Mouse (Mus musculus) limb, embryonic 14.5 days (tissue): ENCODE data around the gene Kctd7. TPM values are rescaled to one million over a fixed set of nuclear protein-coding genes. Genes with fewer than 3 reads are reported as not detected.

Source experiments
- ATAC-seq: fragments of 200-750 bp; cut with Nextera tagmentation; 2 replicates; pipeline ENCODE4 v1.8.0; 2017; ENCODE audit warnings: low read depth, moderate number of reproducible peaks, moderate TSS enrichment; ENCODE audit not compliant: low FRiP score
- DNase-seq: peaks from one replicate; pipeline ENCODE4 v3.0.0-alpha.2; 2015; ENCODE audit warnings: low spot score
- H3K27ac ChIP-seq: fragments of 300-500 bp; sonication (generic); replicated peaks from 2 replicates; pipeline ENCODE4 v1.5.1; 2014; ENCODE audit warnings: low read depth, mild to moderate bottlenecking, low read length, moderate library complexity, mixed read lengths
- H3K27me3 ChIP-seq: fragments of 300-500 bp; sonication (generic); 2 replicates; pipeline ENCODE4 v1.6.1; 2014; ENCODE audit warnings: low read length, mixed read lengths; ENCODE audit not compliant: control insufficient read depth, insufficient read depth
- H3K36me3 ChIP-seq: fragments of 300-500 bp; sonication (generic); 2 replicates; pipeline ENCODE4 v1.6.1; 2014; ENCODE audit warnings: mild to moderate bottlenecking, low read length, moderate library complexity, mixed read lengths; ENCODE audit not compliant: control insufficient read depth, insufficient read depth
- H3K4me1 ChIP-seq: fragments of 300-500 bp; sonication (generic); 2 replicates; pipeline ENCODE4 v1.6.1; 2014; ENCODE audit warnings: antibody characterized with exemption, low read length, mixed read lengths; ENCODE audit not compliant: control insufficient read depth, insufficient read depth
- H3K4me2 ChIP-seq: fragments of 300-500 bp; sonication (generic); replicated peaks from 2 replicates; pipeline ENCODE4 v1.6.1; 2014; ENCODE audit warnings: low read depth, mild to moderate bottlenecking, low read length, moderate library complexity; ENCODE audit not compliant: severe bottlenecking
- H3K4me3 ChIP-seq: fragments of 300-500 bp; sonication (generic); replicated peaks from 2 replicates; pipeline ENCODE4 v1.5.1; 2014; ENCODE audit warnings: low read length
- H3K9ac ChIP-seq: fragments of 300-500 bp; sonication (generic); 2 replicates; pipeline ENCODE4 v1.6.1; 2014; ENCODE audit warnings: mild to moderate bottlenecking, low read depth, low read length, moderate library complexity; ENCODE audit not compliant: severe bottlenecking
- H3K9me3 ChIP-seq: fragments of 300-500 bp; sonication (generic); 2 replicates; pipeline ENCODE4 v1.6.1; 2016; ENCODE audit warnings: low read length; ENCODE audit not compliant: control insufficient read depth
- POLR2A ChIP-seq: fragments of 200-500 bp; IDR thresholded peaks from 2 replicates; pipeline ENCODE4 v1.8.0; 2012; ENCODE audit warnings: inconsistent platforms, mild to moderate bottlenecking, moderate library complexity, borderline replicate concordance; ENCODE audit not compliant: insufficient read depth, insufficient read length; ENCODE audit errors: extremely low read depth
- WGBS: fragments of 180-500 bp; shearing (Covaris S2); extraction: QIAGEN DNeasy Blood & Tissue Kit; methylation state at CpG from one replicate; pipeline ENCODE4 v1.1.7; 2014; 5-methylcytosine and 5-hydroxymethylcytosine counted together
- polyA plus RNA-seq, 2 experiments: library from polyadenylated mRNA; depleted of rRNA in 1 of 2; stranded (reverse) in 1 of 2; unstranded in 1 of 2; fragments of >200 nt; fragmentation: Nextera tagmentation in 1 of 2; extraction: Ambion mirVana in 1 of 2; gene quantifications; 2 replicates each; pipeline versions ENCODE4 v1.2.1 to v1.2.3; 2012 to 2014

The Kctd7 gene
- polyA plus RNA-seq, 2 experiments, result 5.5 to 6.2 TPM

DNA sequence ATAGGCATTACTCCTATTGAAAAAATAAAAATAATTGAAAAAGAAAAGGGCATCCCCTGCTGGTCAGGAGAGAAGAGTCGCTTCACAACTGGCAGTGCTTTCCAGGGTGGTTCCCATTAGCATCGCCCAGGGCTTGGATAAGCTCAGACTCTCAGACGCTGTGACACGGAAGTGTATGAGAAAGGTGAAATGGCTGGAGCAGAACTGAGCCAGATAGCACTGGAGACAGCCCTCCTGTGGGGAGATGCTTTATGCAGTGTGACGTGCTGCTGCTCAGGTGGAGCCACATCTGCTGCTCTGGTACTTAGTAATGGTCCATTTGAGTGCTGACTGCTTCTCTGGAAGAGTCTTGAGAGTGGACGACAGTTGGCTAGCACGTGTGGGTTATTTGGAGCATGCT, 35.7 kb downstream of the Kctd7 start:
- ATAC-seq (no peak), DNase-seq (no peak)
- Histone ChIP-seq H3K36me3 (no peaks in the 10 kb centered on the region), H3K4me3 (no peak overlapping the region), H3K27ac (no peak overlapping the region), H3K4me2 (no peak overlapping the region), H3K9ac (no peak overlapping the region), H3K9me3 (no peaks in the 10 kb centered on the region), H3K4me1 (no peaks in the 10 kb centered on the region), H3K27me3 (no peaks in the 10 kb centered on the region)
- 72% methylated on average over 7 of the region's 7 CpGs for WGBS
- TF ChIP-seq POLR2A, result no peak

- Histone ChIP-seq H3K27me3 (no peaks in the 10 kb centered on the region), H3K4me3 (no peak overlapping the region), H3K9ac (no peak overlapping the region), H3K4me2 (no peak overlapping the region), H3K4me1 (no peaks in the 10 kb centered on the region), H3K9me3 (no peaks in the 10 kb centered on the region), H3K36me3 (no peaks in the 10 kb centered on the region), H3K27ac (no peak overlapping the region)
- DNase-seq (no peak), ATAC-seq (no peak)
- 84% methylated on average over 6 of the region's 6 CpGs for WGBS
- TF ChIP-seq POLR2A, result no peak
Observed at GRCm38 (mm10) chr5:130181740-130182540, 37.3 kb downstream of the Kctd7 start.

GRCm38 (mm10) chr5:130182541-130182821, 37.8 kb downstream of the Kctd7 start:
- ATAC-seq, result no peak
- TF ChIP-seq POLR2A, result no peak

GRCm38 (mm10) chr5:130184193-130184856, 39.7 kb downstream of the Kctd7 start:
- H3K27ac ChIP-seq, result no peak overlapping the region
- H3K4me3 ChIP-seq, result no peak overlapping the region
- no peak overlapping the region for H3K9ac ChIP-seq
- peaks cover 4% of the 10 kb centered on the region for H3K36me3 ChIP-seq
- WGBS, result 85% methylated on average over 9 of the region's 9 CpGs
- no peaks in the 10 kb centered on the region for H3K4me1 ChIP-seq
- H3K4me2 ChIP-seq, result no peak overlapping the region
- TF ChIP-seq POLR2A, result no peak
- no peaks in the 10 kb centered on the region for H3K27me3 ChIP-seq
- ATAC-seq (no peak), DNase-seq (no peak)
- no peaks in the 10 kb centered on the region for H3K9me3 ChIP-seq

More at GRCm38 (mm10) chr5:130182541-130182821, 37.8 kb downstream of the Kctd7 start:
- Histone ChIP-seq H3K27ac (no peak overlapping the region), H3K4me2 (no peak overlapping the region), H3K9ac (no peak overlapping the region), H3K36me3 (no peaks in the 10 kb centered on the region; the same call in 1 of the 2 replicates), H3K4me3 (no peak overlapping the region), H3K4me1 (no peaks in the 10 kb centered on the region), H3K9me3 (no peaks in the 10 kb centered on the region), H3K27me3 (no peaks in the 10 kb centered on the region)
- DNase-seq, result no peak
- 80% methylated on average over 3 of the region's 3 CpGs for WGBS

DNA sequence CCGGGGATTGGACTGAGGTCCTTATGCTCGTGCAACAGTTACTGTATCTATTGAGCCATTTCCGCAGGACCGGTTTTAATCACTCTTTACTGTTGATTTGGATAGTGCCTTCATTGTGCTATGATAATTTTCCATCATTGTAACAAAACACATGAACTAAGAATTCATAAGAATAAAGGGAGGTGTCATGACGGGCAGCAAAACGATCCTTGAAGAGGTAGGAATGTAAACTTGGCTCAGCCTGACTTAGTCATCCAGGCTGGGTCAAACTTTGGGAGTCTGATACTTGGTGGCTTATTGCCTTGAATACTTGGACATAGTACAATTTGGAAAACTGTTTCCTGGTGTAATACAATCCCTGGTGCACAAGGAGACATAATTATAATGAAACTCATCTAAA, 40.7 kb downstream of the Kctd7 start:
- WGBS, result 87% methylated on average over 6 of the region's 6 CpGs
- Histone ChIP-seq H3K4me2 (no peak overlapping the region), H3K36me3 (peaks cover 13% of the 10 kb centered on the region), H3K4me1 (no peaks in the 10 kb centered on the region), H3K9ac (no peak overlapping the region), H3K27me3 (no peaks in the 10 kb centered on the region), H3K27ac (no peak overlapping the region), H3K4me3 (no peak overlapping the region), H3K9me3 (no peaks in the 10 kb centered on the region)
- TF ChIP-seq POLR2A, result no peak
- DNase-seq (no peak), ATAC-seq (no peak)
